Mouse (Mus musculus) spleen, adult 2 months (tissue): ENCODE measurements at regions not wholly inside any gene's neighbourhood (a gene's known extent, or its start where the extent isn't known, plus 50 kb on each side); places are given as distances from the start of the nearest gene placed in this dataset.

Experiments
- DNase-seq, 2 experiments: peaks; one replicate each; pipeline versions ENCODE4 v3.0.0 to v3.0.0-alpha.2; 2012 to 2021; ENCODE audit warnings: low spot score in 2 of 2, low read depth in 1 of 2
- H3K27ac ChIP-seq: fragments of 200-500 bp; 2 replicates; pipeline ENCODE4 v1.5.1; 2012; ENCODE audit warnings: low read length, inconsistent platforms; ENCODE audit not compliant: insufficient read depth
- H3K27me3 ChIP-seq: fragments of 200-500 bp; 2 replicates; pipeline ENCODE4 v1.6.1; 2012; ENCODE audit warnings: mild to moderate bottlenecking, moderate library complexity, low read length, inconsistent platforms; ENCODE audit not compliant: control insufficient read depth, insufficient read depth
- H3K36me3 ChIP-seq: fragments of 200-500 bp; 2 replicates; pipeline ENCODE4 v1.6.1; 2012; ENCODE audit warnings: mild to moderate bottlenecking, low read length, inconsistent platforms; ENCODE audit not compliant: control insufficient read depth, insufficient read depth
- H3K4me1 ChIP-seq: fragments of 200-500 bp; 2 replicates; pipeline ENCODE4 v1.6.1; 2011; ENCODE audit warnings: inconsistent platforms; ENCODE audit not compliant: control insufficient read depth, insufficient read depth, insufficient read length
- H3K4me3 ChIP-seq: fragments of 200-500 bp; 2 replicates; pipeline ENCODE4 v1.5.1; 2011; ENCODE audit warnings: mild to moderate bottlenecking, inconsistent platforms; ENCODE audit not compliant: insufficient read depth, insufficient read length; ENCODE audit errors: extremely low read depth
- CTCF ChIP-seq: fragments of 200-500 bp; IDR thresholded peaks from 2 replicates; pipeline ENCODE4 v1.5.1; 2011; ENCODE audit warnings: mild to moderate bottlenecking, inconsistent platforms; ENCODE audit not compliant: insufficient read depth, insufficient read length, insufficient replicate concordance; ENCODE audit errors: extremely low read depth
- POLR2A ChIP-seq: fragments of 200-500 bp; IDR thresholded peaks from 2 replicates; pipeline ENCODE4 v1.6.1; 2011; ENCODE audit warnings: low read depth, low read length, inconsistent platforms
- WGBS: fragments of 180-500 bp; shearing (Covaris S2); methylation state at CpG from one replicate; pipeline ENCODE4 v1.1.7; 2018; 5-methylcytosine and 5-hydroxymethylcytosine counted together

GRCm38 (mm10) chr8:115783364-115783763 is 75.8 kb upstream of the Maf start:
- H3K4me1 ChIP-seq: no peaks in the 10 kb centered on the region
- H3K36me3 ChIP-seq: no peaks in the 10 kb centered on the region
- WGBS: 92% methylated on average over 6 of the region's 6 CpGs
- no peak for DNase-seq
- TF ChIP-seq CTCF (no peak), POLR2A (no peak)
- no peak overlapping the region for H3K4me3 ChIP-seq
- H3K27me3 ChIP-seq: no peaks in the 10 kb centered on the region
- no peak overlapping the region for H3K27ac ChIP-seq

- DNase-seq: no peak
- WGBS: 72% methylated on average over 1 of the region's 1 CpGs
Observed at GRCm38 (mm10) chr8:115778433-115778832, 70.8 kb upstream of the Maf start.

GRCm38 (mm10) chr8:115771060-115771459 is 63.5 kb upstream of the Maf start:
- no peak for TF ChIP-seq POLR2A
- TF ChIP-seq CTCF: no peak
- 61% methylated on average over 7 of the region's 7 CpGs for WGBS
- DNase-seq: no peak
- H3K36me3 ChIP-seq: no peaks in the 10 kb centered on the region
- H3K4me1 ChIP-seq: no peaks in the 10 kb centered on the region
- H3K27me3 ChIP-seq: no peaks in the 10 kb centered on the region
- H3K27ac ChIP-seq: no peak overlapping the region
- no peak overlapping the region for H3K4me3 ChIP-seq

More at GRCm38 (mm10) chr8:115778433-115778832, 70.8 kb upstream of the Maf start:
- H3K4me3 ChIP-seq: no peak overlapping the region
- no peaks in the 10 kb centered on the region for H3K27me3 ChIP-seq
- no peaks in the 10 kb centered on the region for H3K36me3 ChIP-seq
- no peak overlapping the region for H3K27ac ChIP-seq
- no peak for TF ChIP-seq POLR2A
- no peak for TF ChIP-seq CTCF
- H3K4me1 ChIP-seq: no peaks in the 10 kb centered on the region

GRCm38 (mm10) chr8:115768631-115769030 is 61.0 kb upstream of the Maf start:
- Histone ChIP-seq H3K27ac (no peak overlapping the region), H3K36me3 (no peaks in the 10 kb centered on the region), H3K4me1 (no peaks in the 10 kb centered on the region), H3K4me3 (no peak overlapping the region), H3K27me3 (no peaks in the 10 kb centered on the region)
- 88% methylated on average over 4 of the region's 4 CpGs for WGBS
- TF ChIP-seq CTCF: no peak
- no peak for TF ChIP-seq POLR2A
- DNase-seq: no peak

DNA sequence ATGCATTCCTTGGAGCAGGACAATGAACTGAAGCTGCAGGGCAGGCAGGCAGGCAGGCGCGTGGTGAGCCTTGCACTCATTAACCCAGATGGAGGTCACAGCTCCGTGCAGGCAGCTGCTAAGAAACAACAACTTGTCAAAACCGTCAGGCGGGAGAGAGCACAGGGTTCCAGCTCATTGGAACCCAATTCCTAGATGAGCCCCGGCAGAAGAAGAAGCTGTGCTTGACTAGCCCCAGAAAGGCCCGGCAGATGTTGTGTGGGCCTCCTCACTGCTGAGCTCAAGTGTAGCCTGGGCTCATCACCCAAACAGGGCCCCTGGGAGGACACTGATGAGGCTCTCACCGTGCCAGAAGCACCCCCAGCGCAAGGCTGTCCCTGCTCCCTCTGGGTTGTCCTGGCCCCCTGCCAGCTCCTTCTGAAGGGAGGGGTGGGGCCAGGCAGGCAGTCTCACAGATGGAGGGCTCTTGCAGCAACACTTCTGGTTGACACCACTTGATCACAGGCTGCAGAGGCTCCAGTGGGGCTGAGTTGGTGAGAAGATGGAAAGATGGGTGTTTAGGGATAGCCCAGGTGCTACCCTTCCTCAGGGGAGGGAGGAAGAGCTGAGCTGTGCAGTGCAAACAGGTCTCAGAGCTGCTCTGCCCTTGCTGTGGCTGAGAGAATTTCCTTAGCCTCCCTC is 58.8 kb upstream of the Maf start:
- H3K27ac ChIP-seq: no peak overlapping the region
- no peak overlapping the region for H3K4me3 ChIP-seq
- whole genome bisulfite sequencing: 62% methylated on average over 9 of the region's 9 CpGs
- H3K36me3 ChIP-seq: no peaks in the 10 kb centered on the region
- no peak for TF ChIP-seq CTCF
- no peak for TF ChIP-seq POLR2A
- no peaks in the 10 kb centered on the region for H3K27me3 ChIP-seq
- no peak for DNase-seq
- no peaks in the 10 kb centered on the region for H3K4me1 ChIP-seq

DNA sequence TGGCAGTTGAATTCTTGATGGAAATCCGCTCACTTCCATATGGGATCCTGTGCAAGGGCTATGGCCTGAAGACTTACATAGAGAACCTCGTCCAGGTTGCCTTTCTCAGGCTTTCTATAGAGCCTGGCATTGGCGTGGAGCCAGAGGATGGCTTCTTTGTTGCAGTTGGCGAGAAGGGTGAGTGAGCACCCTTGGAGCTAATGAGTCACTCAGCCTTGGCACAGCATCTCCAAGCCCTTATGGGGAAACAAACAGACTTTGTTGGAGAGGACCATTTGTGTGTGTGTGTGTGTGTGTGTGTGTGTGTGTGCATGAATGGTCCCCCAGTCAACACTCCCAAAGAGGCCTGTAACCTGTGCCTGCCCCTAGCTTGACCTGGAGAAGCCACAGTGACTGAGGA is 57.0 kb upstream of the Maf start:
- no peaks in the 10 kb centered on the region for H3K36me3 ChIP-seq
- no peak for DNase-seq
- TF ChIP-seq POLR2A (no peak), CTCF (no peak)
- no peaks in the 10 kb centered on the region for H3K4me1 ChIP-seq
- H3K4me3 ChIP-seq: no peak overlapping the region
- WGBS: 83% methylated on average over 4 of the region's 4 CpGs
- H3K27ac ChIP-seq: no peak overlapping the region
- H3K27me3 ChIP-seq: no peaks in the 10 kb centered on the region

DNA sequence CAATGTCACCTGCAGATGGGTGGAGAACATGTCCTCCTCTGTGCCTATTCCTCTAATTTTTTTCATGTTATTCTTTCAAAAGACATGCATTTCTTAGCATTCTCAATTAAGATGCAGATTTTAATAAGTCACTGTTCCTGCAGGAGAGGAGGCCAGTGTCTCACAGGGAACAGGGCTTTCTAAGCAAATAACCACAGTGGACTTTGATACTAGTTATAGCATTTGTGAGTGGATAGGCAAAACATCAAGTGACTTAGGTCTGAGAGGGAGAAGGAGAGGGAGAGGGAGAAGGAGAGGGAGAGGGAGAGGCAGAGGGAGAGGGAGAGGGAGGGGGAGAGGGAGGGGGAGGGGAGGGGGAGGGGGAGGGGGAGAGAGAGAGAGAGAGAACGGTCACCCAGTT is 50.4 kb upstream of the Maf start:
- 80% methylated on average over 1 of the region's 1 CpGs for WGBS

More for the DNA sequence above, 50.4 kb upstream of the Maf start:
- DNase-seq: no peak
- Histone ChIP-seq H3K27me3 (no peaks in the 10 kb centered on the region), H3K27ac (no peak overlapping the region), H3K36me3 (no peaks in the 10 kb centered on the region), H3K4me1 (no peaks in the 10 kb centered on the region), H3K4me3 (no peak overlapping the region)
- TF ChIP-seq POLR2A (no peak), CTCF (no peak)
